In the genomic region with DNA sequence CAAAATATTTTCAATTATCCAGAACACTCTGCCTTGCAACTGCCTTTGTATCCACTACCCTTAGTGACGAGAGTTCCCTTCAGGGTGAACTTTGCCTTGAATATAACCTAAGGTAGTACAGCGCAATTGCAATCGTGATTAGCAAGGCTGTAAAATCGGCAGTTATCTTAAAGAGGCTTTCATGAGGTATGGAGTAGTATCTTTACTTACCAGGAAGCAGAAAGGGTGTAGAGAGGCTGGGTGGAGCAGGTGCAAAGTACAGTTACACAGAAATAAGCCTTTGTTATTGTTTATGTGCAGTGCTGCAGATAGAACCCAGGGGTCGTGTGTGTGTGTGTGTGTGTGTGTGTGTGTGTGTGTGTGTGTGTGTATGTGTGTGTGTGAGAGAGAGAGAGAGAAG, we compare ENCODE assay signal across 21 mouse cellular contexts. TPM values are rescaled to one million over a fixed set of nuclear protein-coding genes. Genes with fewer than 3 reads are reported as not detected.
DNase-seq lines count a peak whose midpoint lies in the region; ATAC-seq and TF ChIP-seq lines count a peak whose summit lies in the region.
"Had no signal": no experiment of that assay in that cellular context is flagged by ENCODE, and none has a peak within 500 bp of the region (broad histone marks: within the 10 kb centered on the region; RNA-seq: fewer than 3 reads in every experiment).

No protein-coding gene starts in this region.

- no peaks in the 10 kb centered on the region for H3K27me3 ChIP-seq in heart, embryonic 11.5 days (ENCODE audit: control insufficient read depth, insufficient read depth, low read length)
- H3K27me3 ChIP-seq in heart, adult 2 months (ENCODE audit: control insufficient read depth, insufficient read depth, low read length) = no peaks in the 10 kb centered on the region
- 0 out of 2 replicates have a peak, but pooled peaks cover 4% of the 10 kb centered on the region for H3K27me3 ChIP-seq in liver, postnatal 0 days (ENCODE audit: insufficient read depth, low read length)
- H3K27me3 ChIP-seq in stomach, embryonic 16.5 days (ENCODE audit: control insufficient read depth, insufficient read depth, low read length) = no peaks in the 10 kb centered on the region
- H3K27me3 ChIP-seq in forebrain, embryonic 12.5 days = peaks cover 10% of the 10 kb centered on the region; the same call in 1 of the 2 replicates
- H3K27me3 ChIP-seq in limb, embryonic 10.5 days (ENCODE audit: low read depth, poor library complexity, severe bottlenecking) = 0 out of 2 replicates have a peak, but pooled peaks cover 11% of the 10 kb centered on the region
- H3K27me3 ChIP-seq: neural tube, embryonic 12.5 days had no signal

- H3K9ac ChIP-seq in heart, embryonic 11.5 days (ENCODE audit: low read depth, low read length) = no peak overlapping the region
- no peak overlapping the region for H3K9ac ChIP-seq in heart, adult 2 months (ENCODE audit: low read depth, low read length)
- H3K9ac ChIP-seq in liver, postnatal 0 days (replicated peaks) = no peak overlapping the region
- no peak overlapping the region for H3K9ac ChIP-seq in stomach, embryonic 16.5 days (ENCODE audit: low read length)
- H3K9ac ChIP-seq in forebrain, embryonic 12.5 days = no peak overlapping the region
- H3K9ac ChIP-seq: neural tube, embryonic 12.5 days had no signal

- no peak overlapping the region for H3K4me2 ChIP-seq in heart, embryonic 11.5 days
- H3K4me2 ChIP-seq in liver, postnatal 0 days (ENCODE audit: low read depth, low read length) = no peak overlapping the region
- no peak overlapping the region for H3K4me2 ChIP-seq in stomach, embryonic 16.5 days (ENCODE audit: low read depth, low read length)
- no peak overlapping the region for H3K4me2 ChIP-seq in forebrain, embryonic 12.5 days
- H3K4me2 ChIP-seq: neural tube, embryonic 12.5 days had no signal

- no peak for TF ChIP-seq POLR2A in heart, adult 2 months (IDR thresholded peaks at IDR 0.05; ENCODE audit: insufficient read depth, low read depth, low read length)

- H3K27ac ChIP-seq in heart, embryonic 11.5 days (ENCODE audit: low read depth, low read length) = no peak overlapping the region
- no peak overlapping the region for H3K27ac ChIP-seq in heart, adult 2 months
- H3K27ac ChIP-seq in liver, postnatal 0 days (ENCODE audit: low read depth) = no peak overlapping the region
- no peak overlapping the region for H3K27ac ChIP-seq in stomach, embryonic 16.5 days (ENCODE audit: low read length)
- H3K27ac ChIP-seq in forebrain, embryonic 12.5 days = no peak overlapping the region
- H3K27ac ChIP-seq in limb, embryonic 10.5 days = no peak overlapping the region
- H3K27ac ChIP-seq: kidney, postnatal 0 days; neural tube, embryonic 12.5 days had no signal

- H3K4me3 ChIP-seq in heart, embryonic 11.5 days (ENCODE audit: low read depth, low read length) = no peak overlapping the region
- H3K4me3 ChIP-seq in heart, adult 2 months = no peak overlapping the region
- H3K4me3 ChIP-seq in liver, postnatal 0 days (ENCODE audit: low read depth, low read length) = no peak overlapping the region
- no peak overlapping the region for H3K4me3 ChIP-seq in stomach, embryonic 16.5 days (replicated peaks; ENCODE audit: low read length)
- no peak overlapping the region for H3K4me3 ChIP-seq in forebrain, embryonic 12.5 days (replicated peaks)
- no peak overlapping the region for H3K4me3 ChIP-seq in limb, embryonic 10.5 days
- H3K4me3 ChIP-seq: midbrain, embryonic 10.5 days; neural tube, embryonic 12.5 days had no signal

- WGBS in heart, embryonic 11.5 days (ENCODE audit: insufficient replicate concordance) = 56% methylated on average over 5 of the region's 5 CpGs
- WGBS in heart, adult 2 months = 65% methylated on average over 5 of the region's 5 CpGs
- 28% methylated on average over 5 of the region's 5 CpGs for WGBS in large intestine, adult 2 months
- 44% methylated on average over 5 of the region's 5 CpGs for WGBS in liver, postnatal 0 days (ENCODE audit: insufficient replicate concordance)
- 51% methylated on average over 5 of the region's 5 CpGs for WGBS in stomach, embryonic 16.5 days
- 87% methylated on average over 5 of the region's 5 CpGs for WGBS in forebrain, embryonic 12.5 days
- whole genome bisulfite sequencing in limb, embryonic 10.5 days = 74% methylated on average over 5 of the region's 5 CpGs

- intact Hi-C loops in heart, adult 2 months (cut with DNase I) = no loop called here

- no peaks in the 10 kb centered on the region for H3K36me3 ChIP-seq in heart, embryonic 11.5 days (ENCODE audit: control insufficient read depth, insufficient read depth, low read length)
- no peaks in the 10 kb centered on the region for H3K36me3 ChIP-seq in heart, adult 2 months (ENCODE audit: control insufficient read depth, insufficient read depth, low read length)
- no peaks in the 10 kb centered on the region for H3K36me3 ChIP-seq in liver, postnatal 0 days (replicated peaks; ENCODE audit: insufficient read depth, low read length)
- no peaks in the 10 kb centered on the region for H3K36me3 ChIP-seq in stomach, embryonic 16.5 days (ENCODE audit: control insufficient read depth, insufficient read depth, low read length)
- H3K36me3 ChIP-seq in forebrain, embryonic 12.5 days (replicated peaks) = no peaks in the 10 kb centered on the region
- no peaks in the 10 kb centered on the region for H3K36me3 ChIP-seq in limb, embryonic 10.5 days
- H3K36me3 ChIP-seq: midbrain, embryonic 10.5 days; neural tube, embryonic 12.5 days had no signal

- peaks cover 14% of the 10 kb centered on the region for H3K4me1 ChIP-seq in heart, embryonic 11.5 days (ENCODE audit: control insufficient read depth, insufficient read depth, low read length)
- no peaks in the 10 kb centered on the region; the same call in 1 of the 2 replicates for H3K4me1 ChIP-seq in heart, adult 2 months (ENCODE audit: control insufficient read depth, insufficient read depth, low read length)
- peaks cover 13% of the 10 kb centered on the region for H3K4me1 ChIP-seq in liver, postnatal 0 days (ENCODE audit: insufficient read depth)
- H3K4me1 ChIP-seq in stomach, embryonic 16.5 days (ENCODE audit: control insufficient read depth, insufficient read depth, low read length) = peaks cover 8% of the 10 kb centered on the region; the same call in 1 of the 2 replicates
- H3K4me1 ChIP-seq in forebrain, embryonic 12.5 days = peaks cover 18% of the 10 kb centered on the region
- peaks cover 4% of the 10 kb centered on the region for H3K4me1 ChIP-seq in limb, embryonic 10.5 days

- H3K79me2 ChIP-seq in heart, adult 2 months (replicated peaks; ENCODE audit: control insufficient read depth, insufficient read depth, low read length) = no peaks in the 10 kb centered on the region

- no peak for DNase-seq in heart, adult 2 months
- peak; percentile 88 for DNase-seq in large intestine, adult 2 months (ENCODE audit: low read depth, low spot score)
- DNase-seq in liver, postnatal 0 days = no peak
- no peak for DNase-seq in limb, embryonic 10.5 days (ENCODE audit: low spot score)
- DNase-seq: adrenal gland, postnatal 14 days; cerebellum, adult 9-10 months; layer of hippocampus, adult 9-11 months; thymus, adult 18-20 months had no signal

- TF ChIP-seq EP300 in heart, adult 2 months (IDR thresholded peaks at IDR 0.05; ENCODE audit: insufficient read depth, low read depth, low read length) = no peak
- TF ChIP-seq EP300 in liver, postnatal 0 days (IDR thresholded peaks at IDR 0.05; ENCODE audit: low read depth) = peak; percentile 87

- no peaks in the 10 kb centered on the region for H3K9me3 ChIP-seq in heart, embryonic 11.5 days (replicated peaks; ENCODE audit: control insufficient read depth, low read length)
- H3K9me3 ChIP-seq in liver, postnatal 0 days (ENCODE audit: low read length) = no peaks in the 10 kb centered on the region
- H3K9me3 ChIP-seq in stomach, embryonic 16.5 days (replicated peaks; ENCODE audit: control insufficient read depth, low read length) = no peaks in the 10 kb centered on the region
- no peaks in the 10 kb centered on the region for H3K9me3 ChIP-seq in forebrain, embryonic 12.5 days
- H3K9me3 ChIP-seq in limb, embryonic 10.5 days (replicated peaks) = no peaks in the 10 kb centered on the region
- H3K9me3 ChIP-seq: midbrain, embryonic 10.5 days; neural tube, embryonic 12.5 days had no signal

- ATAC-seq in heart, embryonic 11.5 days (replicated peaks; ENCODE audit: insufficient number of reproducible peaks, low FRiP score, low TSS enrichment) = peak; percentile 70; the same call in 1 of the 2 replicates
- peak; percentile 81 for ATAC-seq in liver, postnatal 0 days
- peak; percentile 79 for ATAC-seq in stomach, embryonic 16.5 days (ENCODE audit: insufficient read depth, low FRiP score)
- no peak for ATAC-seq in forebrain, embryonic 12.5 days (ENCODE audit: low FRiP score)
- no peak for ATAC-seq in cerebellum, adult (ENCODE audit: insufficient number of reproducible peaks, low FRiP score, low TSS enrichment)
- ATAC-seq: forebrain, embryonic 16.5 days; inflammation-experienced regulatory T-cells, adult 6 months had no signal

- TF ChIP-seq CTCF in heart, adult 2 months (IDR thresholded peaks at IDR 0.05) = no peak
- no peak for TF ChIP-seq CTCF in liver, postnatal 0 days (IDR thresholded peaks at IDR 0.05; ENCODE audit: low read depth)

RNA-seq across cellular contexts. Expression of a gene that starts 14.6 kb away (rescaled TPM):
- polyA plus RNA-seq in heart, embryonic 11.5 days (2014; fragmentation: Nextera tagmentation; extraction: Ambion mirVana) = 21.6 and 22.5 TPM in 2 replicates
- 10 to 100 TPM in 1 of 2 experiments, 1 to 10 TPM in 1; 9.0 to 10.5 TPM for total RNA-seq in heart, adult 2 months (2021)
- polyA plus RNA-seq in heart, adult 2 months (2012; rRNA removed) = 1.6 and 4.8 TPM in 2 replicates
- polyA plus RNA-seq in large intestine, adult 2 months (2012; rRNA removed) = 16.8 and 19.2 TPM in 2 replicates
- 1.2 and 2.0 TPM in 2 replicates for polyA plus RNA-seq in liver, postnatal 0 days (2015; fragmentation: Nextera tagmentation; extraction: Ambion mirVana)
- 93.9 and 103 TPM in 2 replicates for polyA plus RNA-seq in stomach, embryonic 16.5 days (2015; fragmentation: Nextera tagmentation; extraction: Ambion mirVana)
- 11.9 and 12.1 TPM in 2 replicates for polyA plus RNA-seq in forebrain, embryonic 12.5 days (2016; fragmentation: Nextera tagmentation; extraction: Ambion mirVana)
- polyA plus RNA-seq in limb, embryonic 10.5 days (2016; fragmentation: Nextera tagmentation; extraction: Ambion mirVana) = 6.0 and 6.6 TPM in 2 replicates

RNA-seq across cellular contexts. Expression of a gene that starts 50.5 kb away (rescaled TPM):
- polyA plus RNA-seq in heart, embryonic 11.5 days (2014; fragmentation: Nextera tagmentation; extraction: Ambion mirVana) = not detected in 2 replicates
- total RNA-seq in heart, adult 2 months (2021) = not detected
- not detected in 2 replicates for polyA plus RNA-seq in heart, adult 2 months (2012; rRNA removed)
- 0.32 and 0.36 TPM in 2 replicates for polyA plus RNA-seq in large intestine, adult 2 months (2012; rRNA removed)
- not detected in 2 replicates for polyA plus RNA-seq in liver, postnatal 0 days (2015; fragmentation: Nextera tagmentation; extraction: Ambion mirVana)
- 5.4 and 5.6 TPM in 2 replicates for polyA plus RNA-seq in stomach, embryonic 16.5 days (2015; fragmentation: Nextera tagmentation; extraction: Ambion mirVana)
- 0.08 TPM in 2 replicates for polyA plus RNA-seq in forebrain, embryonic 12.5 days (2016; fragmentation: Nextera tagmentation; extraction: Ambion mirVana)
- polyA plus RNA-seq in limb, embryonic 10.5 days (2016; fragmentation: Nextera tagmentation; extraction: Ambion mirVana) = not detected in 2 replicates
- total RNA-seq: adrenal gland, postnatal 14 days; gastrocnemius, adult 18-20 months; heart, adult 8-10 months; liver, adult 2 months had no signal
- polyA plus RNA-seq: forebrain, embryonic 16.5 days; hindbrain, embryonic 11.5 days; inflammation-experienced regulatory T-cells, adult 6 months; liver, adult 2 months; midbrain, embryonic 10.5 days; neural tube, embryonic 12.5 days had no signal

Comparison
In these comparisons a context has a peak if more than half of its experiments do, and no peak if none do; other contexts are left out.
1. ATAC-seq: peak in heart, embryonic 11.5 days (single experiment), liver, postnatal 0 days (single experiment) and stomach, embryonic 16.5 days (single experiment); none in forebrain, embryonic 12.5 days (single experiment) and cerebellum, adult (single experiment).